Mouse (Mus musculus): Measurements from ENCODE around the gene Mbnl1.

- no peak for TF ChIP-seq CTCF (IDR thresholded peaks at IDR 0.05; ENCODE audit: insufficient read depth, low read depth, low read length)
- TF ChIP-seq POLR2A (IDR thresholded peaks at IDR 0.05; ENCODE audit: insufficient read depth, low read depth, low read length) = no peak
Observed at GRCm38 (mm10) chr3:60489509-60489908, 16.9 kb downstream of the Mbnl1 start.
